Mouse (Mus musculus) liver, adult (tissue): ENCODE data around the gene Atp1a1.

Experiments used
- GATA4 ChIP-seq: IDR thresholded peaks from 2 replicates; pipeline ENCODE4 v1.6.1; 2014; ENCODE audit warnings: mild to moderate bottlenecking, low read length; ENCODE audit not compliant: insufficient replicate concordance

The Atp1a1 gene

DNA sequence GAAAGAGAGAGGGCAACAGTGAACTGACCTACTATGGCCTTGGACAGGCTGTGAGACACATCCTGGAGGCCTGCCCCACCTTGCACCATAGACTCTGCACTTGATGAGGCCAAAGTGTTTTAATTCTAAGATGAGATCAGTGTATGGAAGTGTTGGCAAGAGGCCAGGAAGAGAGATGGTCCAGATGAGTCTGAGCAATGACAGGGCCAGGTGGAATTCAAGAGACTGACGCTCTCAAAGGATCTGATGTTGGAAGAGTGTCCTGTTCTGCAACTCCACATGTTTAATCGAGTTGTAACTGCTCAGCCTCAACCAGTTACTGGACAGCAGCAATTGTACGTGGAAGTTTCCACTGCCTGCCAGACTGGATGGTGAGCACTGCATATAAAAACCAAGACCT is 26.4 kb downstream of the Atp1a1 start:
- TF ChIP-seq GATA4 = no peak

DNA sequence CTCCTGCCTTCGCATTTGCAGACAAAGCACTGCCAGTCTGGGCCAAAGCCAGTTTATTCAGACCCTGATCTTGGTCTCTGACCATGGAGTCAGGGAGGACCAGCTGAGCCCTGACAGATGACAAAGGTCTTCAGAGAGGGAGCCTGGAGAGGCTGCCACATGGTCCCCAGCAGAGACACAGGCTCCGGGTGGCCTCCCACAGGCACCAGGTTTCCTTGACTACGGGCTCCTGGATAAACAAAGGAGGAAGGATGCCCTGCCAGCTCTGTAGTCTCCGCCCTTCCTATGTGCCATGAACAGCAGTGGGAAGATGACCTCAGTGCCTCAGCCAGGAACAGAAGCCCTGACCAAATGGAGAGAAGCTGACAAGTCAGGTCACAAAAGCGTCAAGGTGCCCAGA is 27.1 kb downstream of the Atp1a1 start:
- no peak for TF ChIP-seq GATA4

DNA sequence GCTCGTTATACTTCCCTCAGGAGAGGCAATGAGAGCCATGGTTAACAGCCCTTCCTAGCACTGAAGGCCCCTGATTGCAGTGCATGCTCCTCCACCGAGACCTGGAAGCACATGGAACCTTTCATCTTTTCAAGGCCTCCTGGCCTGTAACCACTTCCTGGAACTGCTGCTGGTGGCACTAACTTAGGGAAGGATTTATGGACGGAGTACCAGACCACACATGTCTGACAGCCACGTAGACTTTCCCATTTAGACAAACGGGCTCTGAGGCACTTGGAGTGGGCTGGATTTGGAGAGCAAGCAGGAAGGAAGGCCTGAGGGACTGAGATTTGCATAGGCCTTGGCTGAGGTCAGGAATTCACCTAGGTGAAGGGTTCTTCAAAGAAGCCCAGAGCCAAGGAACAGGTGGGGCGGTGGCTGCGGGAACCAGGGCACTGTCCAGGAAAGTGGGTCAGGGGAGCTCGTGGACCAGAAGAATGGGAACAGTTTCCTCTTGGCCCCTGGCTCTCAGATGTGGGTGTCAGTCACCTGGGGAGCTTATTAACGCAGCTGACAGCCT is 28.9 kb downstream of the Atp1a1 start:
- no peak for TF ChIP-seq GATA4

DNA sequence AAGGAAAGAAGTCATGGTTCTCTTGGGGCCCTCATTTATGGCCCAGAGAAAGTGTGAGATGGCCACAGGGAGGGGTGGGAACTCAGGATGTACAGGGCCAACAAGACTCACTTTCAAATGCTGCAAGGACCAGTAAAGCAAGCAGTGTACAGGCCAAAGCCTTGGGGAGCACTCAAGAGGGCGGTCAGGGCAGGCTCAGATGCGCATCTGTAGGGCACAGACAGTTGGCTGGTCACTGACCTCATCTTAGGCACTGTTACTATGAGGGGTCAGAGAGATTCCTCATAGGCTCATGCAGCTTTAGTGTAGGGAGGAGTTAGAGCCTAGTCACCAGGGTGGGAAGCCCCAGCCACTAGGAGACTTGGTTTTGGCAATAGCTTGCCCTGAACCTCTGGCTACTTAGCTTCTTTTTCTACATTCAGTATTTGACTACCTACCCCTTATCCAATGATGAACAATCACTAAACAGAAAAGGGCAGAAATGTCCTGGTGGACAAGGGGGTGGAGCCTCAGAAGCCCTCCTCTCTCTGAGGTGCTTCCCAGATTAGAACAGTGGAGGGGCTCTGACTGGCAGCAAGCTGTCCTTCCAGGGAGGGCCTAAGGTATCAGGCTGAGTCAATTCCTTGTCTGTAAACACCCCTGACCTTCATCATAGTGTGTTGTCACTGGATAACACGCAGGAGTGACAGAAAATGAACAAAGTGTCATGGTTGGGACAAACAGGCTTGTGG is 29.9 kb downstream of the Atp1a1 start:
- no peak for TF ChIP-seq GATA4

DNA sequence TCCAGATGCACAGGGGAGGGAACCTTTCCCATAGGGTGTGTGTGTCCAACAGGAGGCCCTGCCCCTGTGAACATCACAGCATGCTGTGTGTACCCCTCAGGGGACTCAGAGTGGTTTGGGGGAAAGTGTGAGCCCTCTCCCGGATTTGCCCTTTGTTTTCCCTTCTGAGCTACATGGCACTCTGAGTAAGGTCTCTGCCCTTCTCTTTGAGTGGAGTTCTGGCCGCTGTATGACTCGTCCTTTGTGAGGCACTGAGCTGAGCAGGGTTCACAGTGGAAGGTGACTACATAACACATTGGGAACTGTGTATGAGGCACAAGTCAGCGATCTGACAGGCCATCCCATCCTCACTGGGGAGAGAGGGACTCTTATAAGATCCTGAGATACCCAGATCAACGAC is 31.5 kb downstream of the Atp1a1 start:
- no peak for TF ChIP-seq GATA4

- no peak for TF ChIP-seq GATA4
These were observed 32.3 kb downstream of the Atp1a1 start for GRCm38 (mm10) chr3:101572174-101572626.

GRCm38 (mm10) chr3:101571515-101572130 is 32.9 kb downstream of the Atp1a1 start:
- TF ChIP-seq GATA4 = no peak

GRCm38 (mm10) chr3:101570747-101571514 is 33.6 kb downstream of the Atp1a1 start:
- no peak for TF ChIP-seq GATA4

DNA sequence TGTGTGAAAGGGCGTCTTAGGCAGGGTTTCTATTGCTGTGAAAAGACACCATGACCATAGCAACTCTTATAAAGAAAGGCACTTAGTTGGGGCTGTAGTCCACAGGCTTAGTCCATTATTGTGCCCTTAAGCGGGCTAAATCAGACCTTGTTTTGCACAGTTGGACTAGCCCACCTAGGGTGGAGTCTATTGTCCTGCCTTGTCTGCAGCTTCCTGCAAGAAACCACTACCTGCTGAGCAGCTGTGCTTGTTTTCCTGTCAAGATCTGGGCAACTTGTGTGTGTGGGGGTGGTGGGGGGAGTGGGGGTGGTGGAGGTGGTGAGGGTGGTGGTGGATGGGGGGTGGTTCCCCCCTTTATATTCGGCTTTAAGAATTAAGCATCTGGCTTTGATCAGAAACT is 34.2 kb downstream of the Atp1a1 start:
- TF ChIP-seq GATA4 = no peak

DNA sequence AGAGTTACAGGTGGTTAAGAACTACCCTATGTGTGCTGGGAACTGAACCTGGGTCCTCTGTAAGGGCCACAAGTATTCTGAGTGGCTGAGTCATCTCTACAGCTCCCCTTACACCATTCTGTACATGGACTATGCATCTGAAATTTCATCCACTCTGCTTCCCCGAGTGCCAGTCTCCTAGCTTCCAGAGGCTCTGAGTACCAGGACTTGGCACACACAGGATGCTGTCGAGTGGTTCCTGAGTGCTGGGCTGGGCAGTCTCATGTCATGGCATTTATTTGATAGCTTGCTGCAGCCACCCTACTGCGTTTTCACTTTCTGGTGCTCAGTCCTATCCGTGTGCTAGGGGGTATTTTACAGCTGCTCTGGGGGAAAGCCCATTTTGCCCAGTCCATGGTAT is 35.9 kb downstream of the Atp1a1 start:
- TF ChIP-seq GATA4 = no peak

DNA sequence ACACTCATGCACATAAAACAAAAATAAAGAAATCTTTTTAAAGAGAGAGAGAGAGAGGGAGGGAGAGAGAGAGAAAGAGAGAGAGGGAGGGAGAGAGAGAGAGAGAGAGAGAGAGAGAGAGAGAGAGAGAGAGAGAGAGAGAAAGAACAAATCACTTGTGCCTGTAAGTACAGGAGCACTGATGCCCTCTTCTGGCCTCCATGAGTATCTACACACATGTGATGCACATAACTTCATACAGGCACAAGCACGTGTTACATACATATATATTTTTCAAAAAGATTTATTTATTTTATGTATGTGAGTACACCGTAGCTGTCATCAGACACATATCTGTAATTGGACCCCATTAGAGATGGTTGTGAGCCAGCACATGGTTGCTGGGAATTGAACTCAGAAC is 40.5 kb downstream of the Atp1a1 start:
- TF ChIP-seq GATA4 = no peak

DNA sequence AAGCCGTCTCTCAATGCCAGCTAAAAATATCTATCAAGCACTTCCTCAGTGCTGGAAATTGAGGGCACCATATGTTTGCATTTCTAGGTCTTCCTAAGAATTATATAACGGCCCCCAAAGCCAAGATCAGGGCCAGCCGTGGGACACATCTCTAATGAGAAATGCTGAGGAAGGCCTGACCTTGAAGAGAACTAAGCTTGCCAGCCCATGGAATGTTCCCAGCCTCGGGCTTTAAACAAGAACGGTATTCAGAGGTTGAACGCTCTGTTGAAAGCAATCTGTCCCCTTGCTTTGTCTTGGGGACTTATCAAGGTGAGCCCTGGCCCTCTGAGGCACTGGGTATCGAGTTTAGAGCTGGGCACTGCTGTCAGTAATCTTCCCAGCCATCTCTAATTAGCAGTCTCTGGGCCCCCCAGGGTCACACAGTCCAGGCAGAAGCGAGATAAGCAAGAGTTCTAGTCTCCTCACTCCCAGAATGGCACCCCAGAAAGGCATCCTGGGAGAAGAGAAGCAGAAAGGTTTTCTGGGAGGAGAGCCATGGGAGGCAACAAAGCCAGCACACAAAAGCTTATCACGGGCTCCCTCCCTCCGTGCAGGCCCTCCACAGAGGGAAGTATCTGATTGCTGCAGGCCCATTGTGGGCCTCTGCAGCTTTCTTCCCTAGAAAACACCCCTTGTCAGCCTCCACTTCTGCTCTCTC is 41.8 kb downstream of the Atp1a1 start:
- no peak for TF ChIP-seq GATA4

DNA sequence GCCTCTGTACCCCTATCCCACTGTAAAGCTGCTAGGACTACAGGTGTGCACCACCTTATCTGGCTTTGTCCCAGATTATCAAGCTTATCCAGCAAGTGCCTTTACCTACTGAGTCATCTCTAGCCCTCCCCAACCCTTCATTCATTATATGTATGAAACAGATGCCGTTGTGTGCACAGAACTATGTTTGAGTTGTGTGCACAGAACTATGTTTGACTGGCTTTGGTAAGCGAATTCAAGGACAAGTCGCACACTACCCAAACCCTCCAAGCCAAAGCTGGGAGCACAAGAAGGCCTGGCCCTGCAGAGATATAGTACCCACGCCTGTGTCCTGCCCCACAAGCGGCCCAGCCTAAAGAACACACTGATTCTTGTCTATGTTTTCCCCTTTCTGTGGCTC is 42.5 kb downstream of the Atp1a1 start:
- TF ChIP-seq GATA4 = no peak

- no peak for TF ChIP-seq GATA4
These were observed 43.5 kb downstream of the Atp1a1 start for GRCm38 (mm10) chr3:101560841-101561522.

DNA sequence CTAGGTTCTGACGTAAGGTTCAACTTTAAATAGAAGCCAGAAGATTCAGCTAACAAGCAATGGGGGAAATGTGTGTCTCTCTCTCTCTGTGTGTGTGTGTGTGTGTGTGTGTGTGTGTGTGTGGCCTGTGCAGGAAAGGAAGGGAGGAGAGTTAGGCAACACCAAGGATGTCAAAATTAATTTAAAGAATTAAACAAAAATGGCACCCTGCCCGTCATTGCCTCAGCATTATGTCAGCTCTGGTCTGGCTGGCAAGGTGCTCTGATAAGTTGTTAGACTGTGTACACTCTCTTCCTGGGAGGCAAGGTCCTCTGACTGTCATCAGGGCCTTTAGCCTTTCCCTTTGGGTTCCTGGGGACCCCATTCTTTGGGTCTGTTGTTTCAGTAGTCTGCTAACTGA is 47.8 kb downstream of the Atp1a1 start:
- no peak for TF ChIP-seq GATA4
